Mouse (Mus musculus) C2C12 (cell line): ENCODE results near the gene Smim1.

Experiments used
- CEBPB ChIP-seq: IDR thresholded peaks from one replicate; pipeline ENCODE4 v1.6.1; 2011; ENCODE audit warnings: low read depth, mild to moderate bottlenecking, control low read depth, moderate library complexity
- CTCF ChIP-seq: IDR thresholded peaks from one replicate; pipeline ENCODE4 v1.5.1; 2011; ENCODE audit not compliant: control insufficient read depth, insufficient read depth, insufficient read length
- FOSL1 ChIP-seq: IDR thresholded peaks from one replicate; pipeline ENCODE4 v1.8.0; 2011; ENCODE audit warnings: mild to moderate bottlenecking, low read length; ENCODE audit not compliant: poor library complexity, insufficient read depth, severe bottlenecking
- MAX ChIP-seq: IDR thresholded peaks from one replicate; pipeline ENCODE4 v1.6.1; 2011; ENCODE audit warnings: mild to moderate bottlenecking, control low read depth
- MYOD1 ChIP-seq: IDR thresholded peaks from one replicate; pipeline ENCODE4 v1.6.1; 2011; ENCODE audit warnings: low read depth; ENCODE audit not compliant: control insufficient read depth, insufficient read length
- MYOG ChIP-seq: IDR thresholded peaks from one replicate; pipeline ENCODE4 v1.6.1; 2011; ENCODE audit not compliant: control insufficient read depth, insufficient read length; ENCODE audit errors: extremely low read depth
- USF1 ChIP-seq: IDR thresholded peaks from one replicate; pipeline ENCODE4 v1.6.1; 2011; ENCODE audit warnings: low read depth, mild to moderate bottlenecking, control low read depth, moderate library complexity

- no peak for TF ChIP-seq MYOG
- no peak for TF ChIP-seq CTCF
- TF ChIP-seq USF1, result no peak
- TF ChIP-seq MAX, result no peak
- no peak for TF ChIP-seq MYOD1
- TF ChIP-seq CEBPB, result no peak
- no peak for TF ChIP-seq FOSL1
These were observed 20.5 kb downstream of the Smim1 start for GRCm38 (mm10) chr4:154005488-154005887.
